Mouse (Mus musculus) embryonic fibroblast, embryonic 13.5 days (primary cell): ENCODE measurements at regions not wholly inside any gene's neighbourhood (a gene's known extent, or its start where the extent isn't known, plus 50 kb on each side); places are given as distances from the start of the nearest gene placed in this dataset.

Experiments used
- CTCF ChIP-seq: IDR thresholded peaks from 2 replicates; pipeline ENCODE4 v1.5.1; 2011; ENCODE audit warnings: mild to moderate bottlenecking, control low read depth, low read length, moderate library complexity, borderline replicate concordance; ENCODE audit not compliant: insufficient read depth
- POLR2A ChIP-seq: IDR thresholded peaks from 2 replicates; pipeline ENCODE4 v1.6.1; 2011; ENCODE audit warnings: low read depth, mild to moderate bottlenecking, control low read depth, low read length, moderate library complexity

DNA sequence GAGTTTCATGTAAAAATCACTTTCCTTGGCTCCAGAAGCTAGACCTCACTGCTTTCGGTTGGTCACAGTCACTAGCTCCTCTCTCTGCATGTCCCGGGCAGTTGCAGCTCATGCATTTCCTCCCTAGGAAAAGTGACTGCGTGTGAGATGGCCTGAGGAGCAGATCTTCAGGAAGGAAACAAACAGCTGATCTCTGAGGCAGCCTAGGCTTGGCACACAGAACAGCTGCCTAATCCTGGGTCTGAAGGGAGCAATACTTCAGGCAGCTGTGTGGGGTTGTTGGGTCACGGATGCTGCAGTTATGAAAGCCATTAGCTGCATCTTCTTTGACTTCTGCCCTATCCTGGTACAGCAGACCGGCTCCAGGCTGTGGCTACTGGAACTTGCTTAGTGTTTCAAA is 75.3 kb upstream of the Hnrnpk start:
- TF ChIP-seq POLR2A (no peak), CTCF (no peak)
